Mouse (Mus musculus): ENCODE results near the gene Phox2b. TPM values are rescaled to one million over a fixed set of nuclear protein-coding genes. Genes with fewer than 3 reads are reported as not detected.

Gene Phox2b
- total RNA-seq, 1 experiment = 0.09 TPM

GRCm38 (mm10) chr5:67101395-67101760 is 2.3 kb upstream of the Phox2b start:
- H3K36me3 ChIP-seq (ENCODE audit: control insufficient read depth, insufficient read depth, low read length, poor library complexity, severe bottlenecking) = no peaks in the 10 kb centered on the region
- H3K4me1 ChIP-seq (ENCODE audit: control insufficient read depth in 2 of 2, insufficient read depth in 2 of 2, low read length in 2 of 2, poor library complexity in 1 of 2) = 0 out of 4 replicates have a peak, but pooled peaks cover 0 to 2% of the 10 kb centered on the region in 2 experiments
- TF ChIP-seq HCFC1 (IDR thresholded peaks at IDR 0.05; ENCODE audit: borderline replicate concordance, insufficient read depth, low read length) (no peak), ZC3H11A (IDR thresholded peaks at IDR 0.05; ENCODE audit: borderline replicate concordance, low read depth, low read length) (no peak), ZNF384 (IDR thresholded peaks at IDR 0.05; ENCODE audit: low read depth, low read length) (0 out of 2 replicates have a peak, but pooled peaks have one; percentile 21), CHD2 (IDR thresholded peaks at IDR 0.05; ENCODE audit: low read depth, low read length) (no peak)
- no peaks in the 10 kb centered on the region for H3K9me3 ChIP-seq (ENCODE audit: control insufficient read depth, insufficient read depth, low read depth, low read length)
- H3K27ac ChIP-seq (ENCODE audit: insufficient read depth, low read depth, low read length, poor library complexity, severe bottlenecking) = no peak overlapping the region
- H3K9ac ChIP-seq (ENCODE audit: insufficient read depth, low read depth, low read length, poor library complexity, severe bottlenecking) = no peak overlapping the region
- DNase-seq (ENCODE audit: low read depth, low spot score) = no peak
- in situ Hi-C loops (cut with MboI; ENCODE audit: low sequenced_read_pairs in 2 of 2, unreplicated experiment in 2 of 2) = no loop called here
- H3K4me3 ChIP-seq (ENCODE audit: insufficient read depth in 1 of 2, low read depth in 1 of 2, low read length in 2 of 2, poor library complexity in 1 of 2, severe bottlenecking in 1 of 2) = no peak overlapping the region

- in situ Hi-C loops (cut with MboI; ENCODE audit: low sequenced_read_pairs in 2 of 2, unreplicated experiment in 2 of 2) = no loop called here
- H3K9me3 ChIP-seq (ENCODE audit: control insufficient read depth, insufficient read depth, low read depth, low read length) = no peaks in the 10 kb centered on the region
- no peak overlapping the region for H3K9ac ChIP-seq (ENCODE audit: insufficient read depth, low read depth, low read length, poor library complexity, severe bottlenecking)
- H3K27ac ChIP-seq (ENCODE audit: insufficient read depth, low read depth, low read length, poor library complexity, severe bottlenecking) = no peak overlapping the region
- no peak for DNase-seq (ENCODE audit: low read depth, low spot score)
- H3K4me3 ChIP-seq (ENCODE audit: insufficient read depth in 1 of 2, low read depth in 1 of 2, low read length in 2 of 2, poor library complexity in 1 of 2, severe bottlenecking in 1 of 2) = no peak overlapping the region
- 0 out of 4 replicates have a peak, but pooled peaks cover 0 to 2% of the 10 kb centered on the region in 2 experiments for H3K4me1 ChIP-seq (ENCODE audit: control insufficient read depth in 2 of 2, insufficient read depth in 2 of 2, low read length in 2 of 2, poor library complexity in 1 of 2)
- no peaks in the 10 kb centered on the region for H3K36me3 ChIP-seq (ENCODE audit: control insufficient read depth, insufficient read depth, low read length, poor library complexity, severe bottlenecking)
- TF ChIP-seq CHD2 (IDR thresholded peaks at IDR 0.05; ENCODE audit: low read depth, low read length) (no peak), ZNF384 (IDR thresholded peaks at IDR 0.05; ENCODE audit: low read depth, low read length) (no peak), ZC3H11A (IDR thresholded peaks at IDR 0.05; ENCODE audit: borderline replicate concordance, low read depth, low read length) (no peak)
Measured at GRCm38 (mm10) chr5:67100564-67101394, 1.7 kb upstream of the Phox2b start.

- Histone ChIP-seq H3K27ac (ENCODE audit: insufficient read depth, low read depth, low read length, poor library complexity, severe bottlenecking) (no peak overlapping the region), H3K4me3 (ENCODE audit: insufficient read depth in 1 of 2, low read depth in 1 of 2, low read length in 2 of 2, poor library complexity in 1 of 2, severe bottlenecking in 1 of 2) (no peak overlapping the region), H3K9ac (ENCODE audit: insufficient read depth, low read depth, low read length, poor library complexity, severe bottlenecking) (no peak overlapping the region), H3K4me1 (ENCODE audit: control insufficient read depth in 2 of 2, insufficient read depth in 2 of 2, low read length in 2 of 2, poor library complexity in 1 of 2) (peaks cover 0 to 7% of the 10 kb centered on the region in 2 experiments; a peak in 2 of 4 replicates), H3K36me3 (ENCODE audit: control insufficient read depth, insufficient read depth, low read length, poor library complexity, severe bottlenecking) (no peaks in the 10 kb centered on the region), H3K9me3 (ENCODE audit: control insufficient read depth, insufficient read depth, low read depth, low read length) (no peaks in the 10 kb centered on the region)
- no peak for DNase-seq (ENCODE audit: low read depth, low spot score)
- in situ Hi-C loops (cut with MboI; ENCODE audit: low sequenced_read_pairs in 2 of 2, unreplicated experiment in 2 of 2) = loop anchor here in 1 of 2 experiments (10.0 kb wide), 1 partner anchor 135 kb away; no protein-coding TSS in a partner anchor
- TF ChIP-seq HCFC1 (IDR thresholded peaks at IDR 0.05; ENCODE audit: borderline replicate concordance, insufficient read depth, low read length) (no peak), ZC3H11A (IDR thresholded peaks at IDR 0.05; ENCODE audit: borderline replicate concordance, low read depth, low read length) (no peak), ZNF384 (IDR thresholded peaks at IDR 0.05; ENCODE audit: low read depth, low read length) (no peak), CHD2 (IDR thresholded peaks at IDR 0.05; ENCODE audit: low read depth, low read length) (no peak), MAFK (IDR thresholded peaks at IDR 0.05; ENCODE audit: insufficient read depth, low read depth, low read length) (no peak)
Measured at GRCm38 (mm10) chr5:67099393-67100271, 531 bp upstream of the Phox2b start.

DNA sequence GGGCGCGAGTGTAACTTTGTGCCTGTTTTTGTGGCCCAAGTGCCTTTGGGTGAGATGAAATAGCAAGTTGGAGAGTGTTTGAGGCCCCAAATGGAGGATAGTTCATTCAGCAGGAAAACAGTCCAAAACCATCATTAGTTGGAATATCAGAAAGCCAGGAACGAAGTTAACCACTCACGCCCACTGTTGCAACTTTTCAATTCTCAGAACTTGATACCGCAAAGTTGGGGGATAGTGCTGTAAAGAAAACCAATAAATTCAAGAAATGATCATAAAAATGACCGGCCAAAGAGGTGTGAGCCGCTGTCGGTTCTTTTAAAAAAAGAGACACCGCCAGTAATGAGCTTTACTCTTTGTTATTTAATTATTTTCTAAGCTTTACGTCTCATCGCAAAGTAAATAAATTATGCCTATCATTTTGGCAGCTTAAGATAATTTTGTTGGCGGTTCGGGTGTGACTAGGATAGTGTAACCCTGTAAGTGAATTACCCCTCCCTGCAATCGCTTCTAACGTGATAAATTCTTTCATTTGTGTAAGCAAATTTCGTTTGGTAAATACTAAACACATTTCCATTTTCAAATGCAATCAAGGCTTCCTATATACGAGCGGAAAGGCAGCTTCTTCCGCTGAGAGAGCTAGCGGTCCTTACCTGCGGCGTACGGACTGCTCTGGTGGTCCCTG is 909 bp downstream of the Phox2b start:
- Histone ChIP-seq H3K36me3 (ENCODE audit: control insufficient read depth, insufficient read depth, low read length, poor library complexity, severe bottlenecking) (no peaks in the 10 kb centered on the region), H3K9ac (ENCODE audit: insufficient read depth, low read depth, low read length, poor library complexity, severe bottlenecking) (no peak overlapping the region), H3K27ac (ENCODE audit: insufficient read depth, low read depth, low read length, poor library complexity, severe bottlenecking) (no peak overlapping the region), H3K9me3 (ENCODE audit: control insufficient read depth, insufficient read depth, low read depth, low read length) (no peaks in the 10 kb centered on the region), H3K4me1 (ENCODE audit: control insufficient read depth in 2 of 2, insufficient read depth in 2 of 2, low read length in 2 of 2, poor library complexity in 1 of 2) (peaks cover 0 to 10% of the 10 kb centered on the region in 2 experiments; a peak in 2 of 4 replicates), H3K4me3 (ENCODE audit: insufficient read depth in 1 of 2, low read depth in 1 of 2, low read length in 2 of 2, poor library complexity in 1 of 2, severe bottlenecking in 1 of 2) (no peak overlapping the region)
- TF ChIP-seq MAFK (IDR thresholded peaks at IDR 0.05; ENCODE audit: insufficient read depth, low read depth, low read length) = no peak
- TF ChIP-seq ZC3H11A (IDR thresholded peaks at IDR 0.05; ENCODE audit: borderline replicate concordance, low read depth, low read length) = no peak
- TF ChIP-seq HCFC1 (IDR thresholded peaks at IDR 0.05; ENCODE audit: borderline replicate concordance, insufficient read depth, low read length) = no peak
- TF ChIP-seq ZNF384 (IDR thresholded peaks at IDR 0.05; ENCODE audit: low read depth, low read length) = no peak
- TF ChIP-seq CHD2 (IDR thresholded peaks at IDR 0.05; ENCODE audit: low read depth, low read length) = no peak
- in situ Hi-C loops (cut with MboI; ENCODE audit: low sequenced_read_pairs in 2 of 2, unreplicated experiment in 2 of 2) = loop anchor here in 1 of 2 experiments (10.0 kb wide), 1 partner anchor 137 kb away; no protein-coding TSS in a partner anchor
- DNase-seq (ENCODE audit: low read depth, low spot score) = no peak

All from ES-E14 (cell line).